Mouse (Mus musculus) neural tube, embryonic 13.5 days (tissue): ENCODE measurements around the gene Dner. TPM values are rescaled to one million over a fixed set of nuclear protein-coding genes. Genes with fewer than 3 reads are reported as not detected.

Experiments used
- ATAC-seq: fragments of 200-750 bp; cut with Nextera tagmentation; 2 replicates; pipeline ENCODE4 v1.8.0; 2017; ENCODE audit warnings: low read depth, mild to moderate bottlenecking, moderate TSS enrichment, moderate library complexity
- H3K27ac ChIP-seq: fragments of 300-500 bp; sonication (generic); replicated peaks from 2 replicates; pipeline ENCODE4 v1.5.1; 2015; ENCODE audit warnings: moderate library complexity, mild to moderate bottlenecking, inconsistent platforms
- H3K27me3 ChIP-seq: fragments of 300-500 bp; sonication (generic); 2 replicates; pipeline ENCODE4 v1.6.1; 2015; ENCODE audit warnings: mild to moderate bottlenecking, inconsistent platforms
- H3K36me3 ChIP-seq: fragments of 300-500 bp; sonication (generic); 2 replicates; pipeline ENCODE4 v1.6.1; 2015; ENCODE audit warnings: mild to moderate bottlenecking, inconsistent platforms
- H3K4me1 ChIP-seq: fragments of 300-500 bp; sonication (generic); replicated peaks from 2 replicates; pipeline ENCODE4 v1.6.1; 2015; ENCODE audit warnings: inconsistent platforms
- H3K4me2 ChIP-seq: fragments of 300-500 bp; sonication (generic); 2 replicates; pipeline ENCODE4 v1.6.1; 2015; ENCODE audit warnings: inconsistent platforms, mild to moderate bottlenecking, moderate library complexity
- H3K4me3 ChIP-seq: fragments of 300-500 bp; sonication (generic); 2 replicates; pipeline ENCODE4 v1.5.1; 2015; ENCODE audit warnings: mild to moderate bottlenecking, inconsistent platforms
- H3K9ac ChIP-seq: fragments of 300-500 bp; sonication (generic); 2 replicates; pipeline ENCODE4 v1.6.1; 2015; ENCODE audit warnings: moderate library complexity, mild to moderate bottlenecking, inconsistent platforms
- H3K9me3 ChIP-seq: fragments of 300-500 bp; sonication (generic); 2 replicates; pipeline ENCODE4 v1.6.1; 2016; ENCODE audit warnings: inconsistent platforms
- WGBS: fragments of 180-500 bp; shearing (Covaris S2); methylation state at CpG from one replicate; pipeline ENCODE4 v1.1.7; 2015; 5-methylcytosine and 5-hydroxymethylcytosine counted together
- polyA plus RNA-seq: library from polyadenylated mRNA; unstranded; fragments of >200 nt; fragmentation: Nextera tagmentation; extraction: Ambion mirVana; gene quantifications from 2 replicates; pipeline ENCODE4 v1.2.1, GENCODE M21; 2015

Dner gene
- polyA plus RNA-seq, 1 experiment from 2014 or later: 250 TPM

GRCm38 (mm10) chr1:84467664-84468063 lies 228.4 kb downstream of the Dner start:
- ATAC-seq: no peak
- Histone ChIP-seq H3K9ac (no peak overlapping the region), H3K9me3 (no peaks in the 10 kb centered on the region), H3K36me3 (peaks cover 12% of the 10 kb centered on the region; the same call in 1 of the 2 replicates), H3K4me3 (no peak overlapping the region), H3K27ac (no peak overlapping the region), H3K4me1 (no peaks in the 10 kb centered on the region), H3K27me3 (no peaks in the 10 kb centered on the region), H3K4me2 (no peak overlapping the region)
- WGBS: 72% methylated on average over 3 of the region's 3 CpGs

GRCm38 (mm10) chr1:84464761-84465160 lies 231.3 kb downstream of the Dner start:
- no peak for ATAC-seq
- Histone ChIP-seq H3K27me3 (no peaks in the 10 kb centered on the region), H3K4me2 (no peak overlapping the region), H3K4me1 (no peaks in the 10 kb centered on the region), H3K36me3 (peaks cover 7% of the 10 kb centered on the region; the same call in 1 of the 2 replicates), H3K27ac (no peak overlapping the region), H3K4me3 (no peak overlapping the region), H3K9ac (no peak overlapping the region), H3K9me3 (no peaks in the 10 kb centered on the region)
- 89% methylated on average over 3 of the region's 3 CpGs for WGBS

- H3K9ac ChIP-seq: no peak overlapping the region
- H3K36me3 ChIP-seq: peaks cover 7% of the 10 kb centered on the region; the same call in 1 of the 2 replicates
- H3K4me2 ChIP-seq: no peak overlapping the region
- ATAC-seq: no peak
- WGBS: 91% methylated on average over 5 of the region's 5 CpGs
- H3K27ac ChIP-seq: no peak overlapping the region
- H3K27me3 ChIP-seq: no peaks in the 10 kb centered on the region
- H3K4me3 ChIP-seq: no peak overlapping the region
- no peaks in the 10 kb centered on the region for H3K4me1 ChIP-seq
- H3K9me3 ChIP-seq: no peaks in the 10 kb centered on the region
Measured at GRCm38 (mm10) chr1:84463976-84464662, 231.9 kb downstream of the Dner start.

GRCm38 (mm10) chr1:84449566-84450278 lies 246.3 kb downstream of the Dner start:
- H3K9ac ChIP-seq: no peak overlapping the region
- no peaks in the 10 kb centered on the region for H3K4me1 ChIP-seq
- no peaks in the 10 kb centered on the region for H3K9me3 ChIP-seq
- H3K4me3 ChIP-seq: no peak overlapping the region
- no peak for ATAC-seq
- WGBS: 81% methylated on average over 10 of the region's 10 CpGs
- H3K27me3 ChIP-seq: no peaks in the 10 kb centered on the region
- no peak overlapping the region for H3K27ac ChIP-seq
- no peak overlapping the region for H3K4me2 ChIP-seq
- H3K36me3 ChIP-seq: peaks cover 9% of the 10 kb centered on the region

GRCm38 (mm10) chr1:84443640-84444039 lies 252.4 kb downstream of the Dner start:
- 0 out of 2 replicates have a peak, but pooled peaks have one; percentile 34 for ATAC-seq
- no peak overlapping the region for H3K27ac ChIP-seq
- H3K9ac ChIP-seq: no peak overlapping the region
- no peaks in the 10 kb centered on the region for H3K27me3 ChIP-seq
- 50% methylated on average over 3 of the region's 3 CpGs for WGBS
- H3K4me2 ChIP-seq: no peak overlapping the region
- H3K36me3 ChIP-seq: peaks cover 26% of the 10 kb centered on the region
- no peaks in the 10 kb centered on the region for H3K9me3 ChIP-seq
- peaks cover 20% of the 10 kb centered on the region; the same call in 1 of the 2 replicates for H3K4me1 ChIP-seq
- H3K4me3 ChIP-seq: no peak overlapping the region

GRCm38 (mm10) chr1:84443050-84443449 lies 253.0 kb downstream of the Dner start:
- Histone ChIP-seq H3K36me3 (peaks cover 26% of the 10 kb centered on the region), H3K9me3 (no peaks in the 10 kb centered on the region), H3K4me2 (no peak overlapping the region), H3K4me3 (no peak overlapping the region), H3K27me3 (no peaks in the 10 kb centered on the region), H3K27ac (no peak overlapping the region), H3K9ac (no peak overlapping the region), H3K4me1 (peaks cover 20% of the 10 kb centered on the region; the same call in 1 of the 2 replicates)
- 89% methylated on average over 5 of the region's 5 CpGs for WGBS
- ATAC-seq: no peak

GRCm38 (mm10) chr1:84441419-84441818 lies 254.6 kb downstream of the Dner start:
- no peaks in the 10 kb centered on the region for H3K9me3 ChIP-seq
- no peaks in the 10 kb centered on the region for H3K27me3 ChIP-seq
- 71% methylated on average over 3 of the region's 3 CpGs for WGBS
- H3K4me1 ChIP-seq: peaks cover 20% of the 10 kb centered on the region; the same call in 1 of the 2 replicates
- no peak overlapping the region for H3K9ac ChIP-seq
- no peak overlapping the region for H3K4me3 ChIP-seq
- no peak overlapping the region for H3K4me2 ChIP-seq
- ATAC-seq: no peak
- H3K36me3 ChIP-seq: peaks cover 26% of the 10 kb centered on the region
- peak overlapping the region; percentile 29; the same call in 1 of the 2 replicates for H3K27ac ChIP-seq

- no peak overlapping the region for H3K4me2 ChIP-seq
- no peaks in the 10 kb centered on the region for H3K9me3 ChIP-seq
- no peaks in the 10 kb centered on the region for H3K27me3 ChIP-seq
- peaks cover 5% of the 10 kb centered on the region; the same call in 1 of the 2 replicates for H3K36me3 ChIP-seq
- ATAC-seq: no peak
- no peak overlapping the region for H3K27ac ChIP-seq
- H3K4me1 ChIP-seq: 0 out of 2 replicates have a peak, but pooled peaks cover 11% of the 10 kb centered on the region
- no peak overlapping the region for H3K9ac ChIP-seq
- H3K4me3 ChIP-seq: no peak overlapping the region
Measured at GRCm38 (mm10) chr1:84437565-84437964, 258.5 kb downstream of the Dner start.

GRCm38 (mm10) chr1:84436281-84436680 lies 259.7 kb downstream of the Dner start:
- peaks cover 5% of the 10 kb centered on the region; the same call in 1 of the 2 replicates for H3K36me3 ChIP-seq
- H3K9me3 ChIP-seq: no peaks in the 10 kb centered on the region
- H3K27me3 ChIP-seq: no peaks in the 10 kb centered on the region
- no peak for ATAC-seq
- H3K4me1 ChIP-seq: 0 out of 2 replicates have a peak, but pooled peaks cover 7% of the 10 kb centered on the region
- no peak overlapping the region for H3K27ac ChIP-seq
- no peak overlapping the region for H3K4me3 ChIP-seq
- H3K9ac ChIP-seq: no peak overlapping the region
- WGBS: 85% methylated on average over 1 of the region's 1 CpGs
- no peak overlapping the region for H3K4me2 ChIP-seq

GRCm38 (mm10) chr1:84433291-84433980 lies 262.6 kb downstream of the Dner start:
- H3K9me3 ChIP-seq: no peaks in the 10 kb centered on the region
- H3K36me3 ChIP-seq: peaks cover 9% of the 10 kb centered on the region; the same call in 1 of the 2 replicates
- no peak overlapping the region for H3K4me2 ChIP-seq
- no peak for ATAC-seq
- no peak overlapping the region for H3K27ac ChIP-seq
- no peaks in the 10 kb centered on the region for H3K27me3 ChIP-seq
- no peak overlapping the region for H3K9ac ChIP-seq
- no peaks in the 10 kb centered on the region for H3K4me1 ChIP-seq
- WGBS: 88% methylated on average over 6 of the region's 6 CpGs
- no peak overlapping the region for H3K4me3 ChIP-seq

GRCm38 (mm10) chr1:84432311-84432710 lies 263.7 kb downstream of the Dner start:
- Histone ChIP-seq H3K4me3 (no peak overlapping the region), H3K27me3 (no peaks in the 10 kb centered on the region), H3K27ac (no peak overlapping the region), H3K9ac (no peak overlapping the region), H3K4me2 (no peak overlapping the region), H3K4me1 (no peaks in the 10 kb centered on the region), H3K9me3 (no peaks in the 10 kb centered on the region), H3K36me3 (peaks cover 9% of the 10 kb centered on the region; the same call in 1 of the 2 replicates)
- ATAC-seq: no peak
- WGBS: 75% methylated on average over 1 of the region's 1 CpGs

GRCm38 (mm10) chr1:84428331-84428730 lies 267.7 kb downstream of the Dner start:
- H3K27ac ChIP-seq: no peak overlapping the region
- WGBS: 85% methylated on average over 1 of the region's 1 CpGs
- H3K9me3 ChIP-seq: no peaks in the 10 kb centered on the region
- no peak overlapping the region for H3K4me2 ChIP-seq
- H3K27me3 ChIP-seq: no peaks in the 10 kb centered on the region
- H3K4me1 ChIP-seq: no peaks in the 10 kb centered on the region
- H3K36me3 ChIP-seq: peaks cover 10% of the 10 kb centered on the region; the same call in 1 of the 2 replicates
- H3K4me3 ChIP-seq: no peak overlapping the region
- no peak for ATAC-seq
- no peak overlapping the region for H3K9ac ChIP-seq
